Mouse (Mus musculus) stomach, postnatal 0 days (tissue): Measurements from ENCODE around the gene Hdac1.

Experiments used
- CTCF ChIP-seq: IDR thresholded peaks from 2 replicates; pipeline ENCODE4 v1.5.1; 2016; ENCODE audit warnings: antibody characterized with exemption, low read depth, mild to moderate bottlenecking, moderate library complexity
- EP300 ChIP-seq: optimal IDR thresholded peaks from 2 replicates; pipeline ENCODE3; 2016; ENCODE audit warnings: antibody characterized with exemption

DNA sequence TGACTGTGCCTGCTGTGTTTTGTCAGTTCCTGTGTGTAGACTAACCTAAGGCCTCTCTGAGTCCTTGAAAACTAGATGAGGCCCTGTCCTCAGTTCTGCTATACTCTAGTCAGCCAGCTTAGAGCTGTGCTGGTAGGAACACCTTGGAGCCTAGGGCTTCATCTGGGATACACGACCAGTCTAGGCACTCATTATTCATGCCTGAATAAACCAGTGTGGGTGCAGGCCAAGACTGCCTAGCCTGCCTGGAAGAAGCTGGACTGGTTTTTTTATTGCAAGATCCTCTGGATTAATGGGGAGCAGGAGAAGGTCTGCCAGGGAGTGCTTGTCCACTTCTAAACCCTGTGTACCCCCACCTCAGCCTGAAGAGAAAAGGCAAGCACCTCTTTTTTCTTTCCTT is 44.4 kb upstream of the Hdac1 start:
- TF ChIP-seq CTCF, result no peak
- TF ChIP-seq EP300, result no peak
